Mouse (Mus musculus): ENCODE results near the gene Vps53. TPM values are rescaled to one million over a fixed set of nuclear protein-coding genes. Genes with fewer than 3 reads are reported as not detected.

Vps53 gene
- polyA plus RNA-seq, 1 experiment: 22.2 TPM

GRCm38 (mm10) chr11:76000701-76001100, 178.7 kb downstream of the Vps53 start:
- TF ChIP-seq POLR2A (IDR thresholded peaks at IDR 0.05; ENCODE audit: borderline replicate concordance, extremely low read depth, low read depth, low read length): no peak
- TF ChIP-seq CTCF (IDR thresholded peaks at IDR 0.05; ENCODE audit: insufficient read depth, low read length): no peak
- WGBS: 82% methylated on average over 5 of the region's 5 CpGs
- no peaks in the 10 kb centered on the region; the same call in 1 of the 2 replicates for H3K4me1 ChIP-seq (ENCODE audit: control insufficient read depth, insufficient read depth, low read length)
- DNase-seq: no peak
- H3K4me3 ChIP-seq (replicated peaks; ENCODE audit: extremely low read depth, low read depth, low read length): no peak overlapping the region

DNA sequence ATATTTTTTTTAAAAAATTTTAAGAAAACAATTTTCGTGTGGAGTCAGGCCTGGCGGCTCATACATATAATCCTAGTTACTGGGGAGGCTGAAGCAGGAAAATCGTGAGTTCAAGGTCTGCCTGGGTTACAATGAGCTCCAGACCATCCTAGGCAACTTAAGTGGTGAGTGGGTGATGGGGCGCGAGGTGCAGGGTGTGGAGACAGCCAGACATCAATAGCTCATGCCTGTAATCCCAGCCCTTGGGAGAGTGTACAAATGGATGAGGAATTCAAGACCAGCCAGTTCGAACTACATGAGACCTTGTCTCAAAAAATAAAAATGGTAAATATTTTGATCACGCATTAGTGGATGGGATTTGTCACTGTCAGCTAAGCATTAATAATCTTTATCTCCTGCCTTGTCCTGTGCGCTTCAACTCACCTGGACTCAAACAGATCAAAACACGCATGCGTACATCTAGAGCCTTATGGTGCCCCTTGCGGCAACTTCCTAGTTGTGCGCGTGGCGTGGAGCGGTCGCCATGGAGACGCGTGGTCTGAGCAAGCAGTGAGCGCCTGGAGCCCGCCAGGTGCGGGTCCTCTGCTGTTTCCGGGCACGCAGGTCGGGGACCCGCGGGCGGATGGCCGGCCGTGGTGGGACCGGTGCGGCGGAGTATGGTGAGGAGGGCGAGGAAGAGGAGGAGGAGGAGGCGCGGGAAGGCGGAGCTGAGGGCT, 179.8 kb downstream of the Vps53 start, which contains the start of gene 1700016K19Rik:
Gene 1700016K19Rik (plus strand): TSS at position 473 of the 716 bp plus-strand sequence.
- WGBS: 11% methylated on average over 36 of the region's 36 CpGs
- TF ChIP-seq CTCF (IDR thresholded peaks at IDR 0.05; ENCODE audit: insufficient read depth, low read length) (peak; percentile 62), POLR2A (IDR thresholded peaks at IDR 0.05; ENCODE audit: borderline replicate concordance, extremely low read depth, low read depth, low read length) (no peak)
- peak; percentile 71 for DNase-seq
- no peaks in the 10 kb centered on the region; the same call in 1 of the 2 replicates for H3K4me1 ChIP-seq (ENCODE audit: control insufficient read depth, insufficient read depth, low read length)
- peak within 1 kb of the TSS; percentile 59 for H3K4me3 ChIP-seq (replicated peaks; ENCODE audit: extremely low read depth, low read depth, low read length)

Other genes starting within 250 kb of the Vps53 start
- 15.5 and 17.7 TPM in 2 replicates for gene Rph3al, start 241.2 kb downstream of the Vps53 start, polyA plus RNA-seq (2012; rRNA removed)
- 13.6 and 14.8 TPM in 2 replicates for gene 1700016K19Rik, start 179.7 kb downstream of the Vps53 start, polyA plus RNA-seq (2012; rRNA removed)
- gene Rflnb, start 151.9 kb downstream of the Vps53 start, polyA plus RNA-seq (2012; rRNA removed): 15.6 and 16.0 TPM in 2 replicates
- 26.3 and 115 TPM in 2 replicates for gene Fam57a, start within 50 bp of the Vps53 start, polyA plus RNA-seq (2012; rRNA removed)
- 0.76 TPM in 1 of 2 replicates, not detected in the other for gene Dbil5, start 38.0 kb upstream of the Vps53 start, polyA plus RNA-seq (2012; rRNA removed)
- 5.7 and 6.6 TPM in 2 replicates for gene Gemin4, start 38.0 kb upstream of the Vps53 start, polyA plus RNA-seq (2012; rRNA removed)
- gene Mrm3, start 64.1 kb upstream of the Vps53 start, polyA plus RNA-seq (2012; rRNA removed): 3.3 and 3.6 TPM in 2 replicates
- 5.9 and 11.9 TPM in 2 replicates for gene Glod4, start 64.1 kb upstream of the Vps53 start, polyA plus RNA-seq (2012; rRNA removed)
- gene Nxn, start 219.5 kb upstream of the Vps53 start, polyA plus RNA-seq (2012; rRNA removed): 16.0 and 19.1 TPM in 2 replicates
- gene Timm22, start 227.3 kb upstream of the Vps53 start, polyA plus RNA-seq (2012; rRNA removed): 9.8 and 10.5 TPM in 2 replicates

All from lung, adult 2 months (tissue).